Mouse (Mus musculus) forelimb bud, embryonic 11.5 days (tissue): ENCODE results near the gene Rcor3.

Experiments used
- DNase-seq: peaks from one replicate; pipeline ENCODE4 v3.0.0-alpha.2; 2012; ENCODE audit warnings: low read depth, low spot score

The Rcor3 gene

DNA sequence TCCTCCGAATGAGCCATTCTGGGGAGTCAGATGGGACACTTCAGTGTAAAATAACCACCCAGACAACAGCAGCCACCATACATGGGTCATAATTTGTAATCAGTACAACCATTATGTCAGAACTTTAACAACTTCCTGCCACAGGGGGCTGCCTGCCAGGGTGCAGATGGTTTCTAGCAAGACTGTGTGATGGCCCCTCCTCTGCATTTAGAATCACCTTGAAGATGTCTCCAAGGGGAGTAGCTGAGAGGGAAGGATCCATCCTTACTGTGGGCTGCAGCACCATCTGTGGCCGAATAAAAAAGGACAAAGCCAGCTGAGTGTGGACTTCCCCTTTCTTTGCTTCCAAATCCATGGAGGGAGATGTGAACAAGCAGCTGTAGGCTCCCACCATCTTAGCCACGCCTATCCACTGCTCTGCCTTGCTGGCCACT is 67.2 kb downstream of the Rcor3 start:
- DNase-seq = peak; percentile 9

DNA sequence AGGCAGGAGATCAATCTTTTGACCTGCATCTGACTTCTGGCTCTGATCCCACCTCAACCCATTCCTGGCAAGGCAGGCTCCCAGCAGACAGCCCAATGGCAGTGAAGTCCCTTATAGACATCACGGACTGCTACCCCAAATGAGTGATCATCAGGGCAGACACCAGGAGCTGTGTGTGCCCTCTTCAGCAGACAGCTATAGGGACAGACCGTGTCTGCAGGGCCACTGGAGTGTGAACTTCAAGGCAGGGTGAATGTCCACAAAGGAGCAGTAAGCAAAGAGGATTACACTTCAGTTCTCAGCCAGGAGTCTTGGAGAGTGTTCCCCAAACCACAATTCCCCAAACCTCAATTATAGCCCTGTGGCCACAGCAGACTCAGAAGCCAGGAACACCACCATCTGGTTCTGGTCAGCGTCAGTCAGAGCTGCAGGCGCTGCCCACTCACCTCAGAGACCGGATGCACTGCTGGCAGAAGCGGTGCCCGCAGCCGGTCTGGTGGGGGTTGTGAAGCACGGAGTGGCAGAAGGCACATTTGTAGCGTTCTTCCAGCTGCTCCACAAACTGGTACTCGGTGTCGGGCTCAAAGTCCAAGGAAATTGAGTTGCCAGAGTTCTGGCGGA is 67.8 kb downstream of the Rcor3 start:
- DNase-seq = peak; percentile 61

DNA sequence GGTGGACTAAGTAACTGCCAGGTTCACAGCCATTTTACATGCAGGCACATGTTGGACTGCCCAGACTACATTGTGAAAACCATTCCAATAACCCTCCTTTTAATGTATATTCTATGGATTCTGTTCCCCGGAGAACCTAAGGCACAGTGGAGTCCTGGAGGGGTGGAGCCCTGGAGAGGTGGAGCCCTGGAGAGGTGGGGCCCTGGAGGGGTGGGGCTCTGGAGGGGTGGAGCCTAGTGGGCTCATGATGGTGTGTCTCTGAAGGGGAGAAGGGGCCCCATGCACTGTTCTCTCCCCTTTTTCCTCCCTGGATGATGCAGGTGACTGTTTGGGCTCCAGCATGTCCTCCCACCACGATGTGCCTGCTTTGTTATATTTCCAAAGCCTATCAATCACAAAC is 69.7 kb downstream of the Rcor3 start:
- DNase-seq = no peak

DNA sequence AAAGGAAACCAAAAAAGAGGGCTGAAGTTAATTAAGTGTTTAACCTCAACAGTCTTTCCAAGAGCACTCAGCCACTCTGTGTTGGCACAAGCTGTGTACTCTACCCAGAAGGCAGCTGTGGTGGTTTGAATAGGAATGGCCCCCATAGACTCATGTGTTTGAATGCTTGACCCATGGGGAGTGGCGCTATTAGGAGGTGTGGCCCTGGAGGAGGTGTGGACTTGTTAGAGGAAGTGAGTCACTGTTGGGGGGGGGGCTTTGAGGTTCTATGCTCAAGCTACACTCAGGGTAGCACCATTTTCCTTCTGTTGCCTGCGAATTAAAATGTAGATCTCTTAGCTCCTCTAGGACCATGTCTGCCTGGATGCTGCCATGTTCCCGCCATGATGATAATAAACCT is 70.9 kb downstream of the Rcor3 start:
- no peak for DNase-seq

DNA sequence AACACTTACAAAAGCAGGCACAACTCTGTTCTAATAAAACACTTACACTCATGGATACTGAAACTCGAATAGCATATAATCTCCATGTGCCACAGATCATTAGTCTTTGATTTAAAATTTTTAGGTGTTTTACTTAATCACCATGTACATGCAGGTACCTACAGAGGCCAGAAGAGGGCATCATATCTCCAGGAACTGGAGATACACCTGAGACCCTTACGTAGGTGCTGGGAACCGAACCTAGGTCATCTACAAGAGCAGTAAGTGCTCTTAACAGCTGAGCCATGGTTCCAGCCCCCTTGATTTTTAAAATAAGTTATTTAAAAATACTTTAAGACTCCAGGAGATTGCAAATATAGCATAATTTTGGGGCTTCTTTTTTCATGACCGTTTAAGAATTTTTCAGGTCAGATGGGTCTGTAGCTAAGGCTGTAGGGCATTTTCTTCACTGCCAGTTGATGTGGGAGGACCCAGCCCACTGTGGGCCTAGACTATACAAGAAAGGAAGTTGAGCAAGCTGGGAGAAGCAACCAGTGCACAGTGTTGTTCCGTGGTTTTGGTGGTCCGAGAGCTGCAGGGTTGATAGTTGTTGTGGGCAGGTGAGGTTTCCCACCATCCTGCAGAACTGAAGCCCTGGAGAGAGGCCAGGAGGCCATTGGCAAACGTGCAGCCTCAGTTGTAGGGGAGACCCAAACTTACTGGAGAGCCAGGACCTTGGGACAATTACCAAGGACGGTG is 74.5 kb downstream of the Rcor3 start:
- no peak for DNase-seq

DNA sequence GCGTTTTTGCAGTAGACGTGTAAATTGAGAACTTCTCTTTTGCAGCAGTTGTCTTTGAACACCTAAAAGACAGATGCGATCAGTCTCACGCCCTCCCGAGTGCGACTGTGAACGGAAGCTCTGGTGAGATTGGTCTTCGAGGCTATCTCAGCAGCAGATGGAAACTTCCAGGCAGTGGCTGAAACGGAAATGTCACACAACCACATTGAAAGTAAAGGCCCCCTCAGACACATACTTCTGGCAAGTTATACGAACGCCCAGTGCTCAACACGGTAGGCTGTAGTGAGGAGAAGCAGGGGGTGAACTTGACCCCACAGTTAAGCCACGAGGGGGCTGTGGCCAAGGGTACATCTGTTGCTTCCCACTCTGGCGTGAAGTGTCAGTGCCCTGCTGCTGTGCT is 75.2 kb downstream of the Rcor3 start:
- DNase-seq = no peak

DNA sequence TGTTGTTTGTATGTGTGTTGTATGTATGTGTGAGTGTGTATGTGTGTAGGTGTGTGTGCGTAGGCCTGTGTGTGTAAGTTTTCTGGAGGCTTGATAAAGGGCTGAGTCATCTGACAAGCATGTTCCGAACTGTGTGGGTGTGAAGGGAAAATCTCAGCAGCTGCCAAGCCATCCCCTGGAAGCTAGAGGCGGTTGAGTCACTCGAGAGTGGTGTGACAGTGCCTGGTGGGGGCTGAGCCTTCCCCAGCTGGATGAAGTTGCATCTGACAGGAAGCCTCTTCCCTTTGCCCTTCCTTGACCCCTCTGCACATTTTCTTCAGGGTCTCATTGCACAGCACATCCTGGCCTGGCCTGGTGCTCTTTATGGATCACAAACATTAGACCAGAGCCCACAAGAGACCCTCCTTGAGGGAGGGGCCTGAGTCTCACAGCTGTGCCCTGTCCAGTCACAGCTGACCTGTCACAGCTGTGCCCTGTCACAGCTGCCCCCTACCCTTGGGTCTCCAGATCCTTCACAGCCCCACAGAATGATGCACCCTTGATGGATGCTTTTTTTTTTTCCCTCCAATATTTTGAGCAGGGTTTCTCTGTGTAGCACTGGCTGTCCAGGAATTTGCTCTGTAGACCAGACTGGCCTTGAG is 76.1 kb downstream of the Rcor3 start:
- no peak for DNase-seq

DNA sequence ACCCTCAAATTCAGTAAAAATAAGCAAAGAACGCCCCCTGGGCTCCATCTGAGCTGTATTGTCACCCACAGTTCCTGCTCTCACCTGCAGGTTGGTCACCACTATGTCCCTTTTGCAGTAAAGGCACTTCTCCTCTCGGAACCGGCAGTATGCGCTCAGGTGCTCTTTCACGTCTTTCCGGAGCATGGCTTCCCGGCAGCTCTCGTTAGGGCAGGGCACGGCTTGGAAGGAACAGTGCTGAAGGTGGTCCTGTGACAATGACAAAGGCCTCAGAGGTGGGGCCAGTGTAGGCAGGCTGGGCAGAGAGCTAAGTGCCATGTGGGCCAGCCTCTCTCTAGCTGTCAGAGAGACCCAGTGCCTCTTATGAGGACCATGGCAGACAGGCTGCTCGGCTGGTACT is 79.0 kb downstream of the Rcor3 start:
- no peak for DNase-seq

DNA sequence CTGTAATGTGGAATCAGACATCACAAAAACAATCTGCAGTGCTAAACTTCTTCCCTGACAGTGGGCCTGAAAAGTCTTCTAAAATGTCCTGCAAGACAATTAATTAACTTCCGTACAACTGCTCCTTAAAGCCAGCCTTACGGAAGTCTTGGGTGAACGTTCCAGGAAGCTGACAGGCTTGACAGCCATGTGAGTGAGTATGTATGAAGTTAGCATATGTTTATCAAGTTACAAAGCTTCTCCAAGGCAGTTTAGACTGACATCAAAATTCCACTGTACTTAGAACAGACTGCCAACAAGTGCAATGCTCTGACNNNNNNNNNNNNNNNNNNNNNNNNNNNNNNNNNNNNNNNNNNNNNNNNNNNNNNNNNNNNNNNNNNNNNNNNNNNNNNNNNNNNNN is 84.1 kb downstream of the Rcor3 start:
- DNase-seq = no peak

DNA sequence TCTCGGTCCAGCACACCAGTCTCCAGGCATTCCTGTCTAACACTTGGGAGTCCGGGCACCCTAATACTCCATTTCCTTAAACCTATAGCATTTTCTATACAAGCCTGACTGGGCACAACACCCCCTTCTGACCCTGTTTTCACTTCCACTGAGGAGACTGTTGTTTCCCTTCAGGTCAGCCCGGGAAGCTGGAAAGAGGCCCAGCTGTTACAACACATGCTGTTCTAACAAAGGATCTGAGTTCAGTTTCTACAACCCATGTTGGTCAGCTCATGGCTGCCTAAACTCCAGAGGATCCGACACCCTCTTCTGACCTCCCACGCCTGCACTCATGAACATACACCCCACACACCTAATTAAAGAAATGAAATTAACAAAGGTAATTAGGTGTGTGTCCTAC is 84.9 kb downstream of the Rcor3 start:
- DNase-seq = no peak

DNA sequence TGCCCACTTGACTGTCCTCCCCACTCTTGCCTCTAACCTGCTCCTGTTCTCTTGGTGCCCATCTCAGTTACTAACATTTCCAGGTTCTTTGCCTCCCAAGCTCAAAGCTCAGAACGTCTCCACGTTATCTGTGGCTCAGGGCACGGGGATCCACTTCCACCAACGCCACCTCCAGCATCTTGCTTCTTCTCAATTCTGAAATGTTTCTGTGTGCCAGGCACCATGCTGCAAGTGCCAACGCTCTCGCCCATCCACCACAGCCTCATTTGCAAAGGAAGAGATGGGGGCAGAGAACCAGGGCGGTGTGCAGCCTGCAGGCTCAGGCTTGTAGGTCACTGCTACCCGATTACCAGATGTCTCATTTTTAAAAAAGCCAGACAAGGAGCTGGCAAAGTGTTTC is 85.4 kb downstream of the Rcor3 start:
- no peak for DNase-seq
